Mouse (Mus musculus): ENCODE measurements at regions not wholly inside any gene's neighbourhood (a gene's known extent, or its start where the extent isn't known, plus 50 kb on each side); places are given as distances from the start of the nearest gene placed in this dataset.
A peak's percentile ranks its signal among the peaks of the same experiment; 100 is the strongest.
"Not testable (repeated sequence)": the region's sequence is repeated elsewhere in the genome, so short reads cannot be mapped to it uniquely, and the experiment has no call there.

DNA sequence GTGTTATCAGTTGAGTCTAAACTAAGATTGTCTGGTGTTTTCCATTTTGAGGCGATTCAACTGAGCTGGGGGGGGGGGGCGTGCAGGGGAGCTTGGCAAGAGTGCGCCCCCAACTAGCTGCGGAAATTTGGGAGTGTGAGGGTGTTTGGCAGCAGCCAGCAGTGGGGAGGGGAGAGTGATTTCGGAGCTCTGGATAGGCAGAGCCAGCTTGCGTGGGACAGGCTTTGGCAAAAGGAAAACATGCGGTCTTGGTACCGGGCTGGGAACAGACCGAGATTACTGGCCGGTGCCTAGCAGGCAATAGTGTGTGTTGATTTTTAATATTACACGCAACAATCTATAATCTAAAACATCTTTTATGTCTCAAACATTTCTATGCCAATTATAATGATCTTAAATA is 199.4 kb upstream of the Cdk6 start:
- not testable (repeated sequence) for DNase-seq

DNA sequence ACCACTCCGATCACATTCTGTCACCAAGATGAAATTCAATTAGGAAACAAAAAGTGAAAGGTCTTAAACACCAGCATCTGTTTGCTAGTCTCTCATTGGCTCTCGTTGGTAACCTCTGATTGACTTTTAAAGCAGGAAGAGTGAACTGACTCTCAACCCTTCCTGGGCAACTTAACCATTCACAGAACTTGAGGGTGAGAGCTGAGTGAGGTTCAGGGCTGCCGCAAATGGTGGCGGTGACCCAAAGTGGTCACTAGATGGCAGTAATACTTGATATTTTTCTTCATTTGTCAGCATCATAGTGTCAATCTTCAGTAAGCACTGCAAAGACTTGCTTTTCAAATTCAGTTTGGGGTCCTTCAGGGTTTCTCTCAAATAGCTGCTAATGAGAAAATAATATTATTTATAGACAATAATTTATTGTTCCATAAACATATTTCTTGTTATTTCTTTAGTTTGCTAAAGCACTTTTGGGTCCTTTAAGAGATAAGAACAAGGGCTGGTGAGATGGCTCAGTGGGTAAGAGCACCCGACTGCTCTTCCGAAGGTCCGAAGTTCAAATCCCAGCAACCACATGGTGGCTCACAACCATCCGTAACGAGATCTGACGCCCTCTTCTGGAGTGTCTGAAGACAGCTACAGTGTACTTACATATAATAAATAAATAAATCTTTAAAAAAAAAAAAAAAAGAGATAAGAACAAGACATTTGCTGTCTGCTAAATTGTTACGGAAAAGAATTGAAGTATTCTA is 194.6 kb upstream of the Cdk6 start:
- DNase-seq, result peak; percentile 9 to 48

DNA sequence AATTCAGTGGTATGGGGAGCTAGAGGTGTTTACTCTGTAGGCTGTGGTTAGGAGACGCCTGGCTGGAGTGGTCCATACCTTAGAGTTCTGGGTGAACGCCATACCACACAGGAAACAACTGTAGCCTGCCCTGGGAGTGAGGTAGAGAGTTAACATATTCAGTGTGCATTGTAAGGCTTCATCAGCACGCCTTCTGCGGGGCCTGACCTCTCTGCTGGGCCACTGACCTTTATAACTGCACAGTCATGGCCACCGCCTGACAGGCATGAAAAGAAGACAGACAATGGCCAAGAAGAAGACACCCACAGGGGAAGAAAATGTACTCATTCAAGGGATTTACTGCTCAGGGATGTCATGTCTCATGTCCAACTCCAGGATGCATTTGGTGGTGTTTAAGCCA is 191.4 kb upstream of the Cdk6 start:
- DNase-seq, result not testable (repeated sequence)

DNA sequence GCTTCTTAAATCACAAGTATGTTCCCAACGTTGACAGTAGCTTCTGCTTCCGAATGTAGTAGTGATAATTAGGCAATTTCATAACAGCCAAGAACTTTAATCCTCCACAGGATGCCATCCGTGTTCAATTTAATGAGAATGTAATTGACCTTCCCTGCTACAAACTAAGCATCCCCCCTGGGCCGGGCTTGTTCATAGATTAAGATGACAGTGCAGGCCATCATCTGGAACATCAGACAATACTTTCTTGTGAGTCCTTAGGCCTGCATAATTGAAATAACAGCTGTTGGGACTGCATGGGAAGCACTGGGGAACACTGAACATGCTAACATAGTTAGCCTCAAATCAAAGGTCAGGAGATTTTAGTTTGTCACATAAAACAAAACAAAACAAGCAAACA is 190.5 kb upstream of the Cdk6 start:
- peak in 1 of 2 experiments; percentile 12 for DNase-seq

DNA sequence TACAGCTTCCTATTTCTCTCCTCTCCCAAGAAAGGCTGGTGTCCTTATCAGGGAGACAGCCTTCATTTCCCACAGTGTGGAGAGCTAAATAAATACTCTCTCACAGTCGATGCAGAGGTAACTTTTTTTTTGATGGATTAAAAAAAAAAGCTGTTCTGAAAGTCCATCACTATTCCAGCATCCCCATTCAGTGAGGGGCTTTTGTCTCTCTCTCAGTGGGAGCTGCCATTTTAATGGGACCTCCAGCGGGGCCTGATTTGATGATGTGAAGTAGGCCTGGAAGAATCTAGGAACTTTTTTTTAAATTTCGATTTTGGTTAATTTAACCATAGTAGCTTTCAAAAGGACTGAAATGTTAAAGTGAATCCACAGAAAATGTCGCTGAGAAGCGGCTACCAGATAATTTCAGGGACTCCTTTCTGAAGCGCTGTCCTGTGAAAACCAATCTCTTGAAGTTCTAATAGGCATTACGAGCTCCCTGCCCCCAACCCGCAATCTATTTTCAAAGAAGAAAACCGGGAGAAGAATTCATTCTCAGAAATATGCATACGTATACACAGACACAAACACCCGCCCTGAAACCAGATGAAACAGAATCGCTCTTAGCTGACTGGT is 189.6 kb upstream of the Cdk6 start:
- not testable (repeated sequence) for DNase-seq

DNA sequence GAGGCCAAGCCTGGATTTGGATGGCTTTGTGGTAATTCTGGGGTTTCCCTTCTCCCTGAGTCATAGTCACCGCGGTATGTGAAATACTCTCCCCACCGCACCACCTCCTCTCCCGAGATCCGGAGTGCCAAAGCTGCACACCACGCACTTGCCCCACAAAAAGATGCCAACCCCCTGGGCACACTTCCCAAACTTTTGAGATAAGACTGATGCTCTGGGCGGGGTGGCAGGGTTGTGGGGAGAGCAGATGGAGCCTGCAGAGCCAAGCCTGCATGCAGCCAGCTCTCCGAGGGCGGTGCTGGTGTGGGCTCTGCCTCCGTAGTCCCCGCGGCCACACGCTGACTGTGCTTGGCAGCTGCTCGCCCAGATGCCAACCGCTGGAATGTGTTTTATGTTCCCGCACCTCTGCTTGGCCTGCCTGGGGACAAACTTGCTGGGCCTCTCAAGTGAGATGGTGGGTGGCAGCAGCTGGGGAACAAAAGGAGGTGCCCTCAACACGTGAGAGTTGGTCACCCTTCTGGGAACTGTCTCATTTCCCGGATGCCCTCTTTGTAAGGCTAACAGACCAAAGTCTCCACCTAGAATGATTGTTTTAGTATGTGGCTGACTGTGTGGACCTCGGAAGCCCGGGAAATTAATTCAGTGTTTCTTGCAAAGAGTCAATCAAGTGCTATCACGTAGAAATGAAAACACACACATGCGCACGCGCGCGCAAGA is 189.0 kb upstream of the Cdk6 start:
- peak; percentile 80 for DNase-seq

DNA sequence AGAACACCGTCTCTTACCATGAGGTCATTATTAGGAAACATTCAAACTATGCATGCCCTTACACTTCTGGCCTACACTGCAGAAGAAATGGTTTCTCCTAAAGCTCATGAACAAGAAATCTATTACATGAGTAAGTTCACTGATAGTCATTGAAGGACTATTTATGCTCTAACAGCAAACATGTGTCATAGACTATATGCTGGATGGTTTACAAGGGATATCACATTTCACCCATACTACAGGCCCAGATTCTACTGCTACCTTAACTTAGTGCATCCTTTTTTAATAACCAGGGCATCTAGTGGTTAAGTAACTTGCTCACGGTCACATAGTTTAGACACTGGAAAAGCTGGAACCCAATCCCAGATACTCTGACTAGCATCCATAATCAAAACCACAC is 175.8 kb upstream of the Cdk6 start:
- DNase-seq, result not testable (repeated sequence)

DNA sequence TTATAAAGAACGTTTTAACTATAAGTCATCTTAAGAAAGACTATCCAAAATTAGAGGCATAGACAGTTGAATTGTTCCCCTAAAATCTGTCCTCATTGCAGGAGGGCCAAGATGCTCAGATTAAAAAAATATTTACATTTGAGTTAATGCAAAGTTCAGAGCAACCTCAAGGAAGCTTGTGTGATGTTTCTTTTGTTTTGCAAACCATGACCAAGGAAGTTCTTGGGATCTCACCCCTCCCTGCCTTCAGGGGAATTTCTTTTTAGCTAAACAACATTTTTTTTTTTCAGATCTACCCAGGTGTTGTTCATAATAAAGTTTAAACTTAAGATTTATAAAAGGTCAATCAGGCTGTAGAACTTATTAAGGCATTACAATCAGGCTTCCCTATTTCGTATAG is 174.8 kb upstream of the Cdk6 start:
- DNase-seq, result not testable (repeated sequence)

DNA sequence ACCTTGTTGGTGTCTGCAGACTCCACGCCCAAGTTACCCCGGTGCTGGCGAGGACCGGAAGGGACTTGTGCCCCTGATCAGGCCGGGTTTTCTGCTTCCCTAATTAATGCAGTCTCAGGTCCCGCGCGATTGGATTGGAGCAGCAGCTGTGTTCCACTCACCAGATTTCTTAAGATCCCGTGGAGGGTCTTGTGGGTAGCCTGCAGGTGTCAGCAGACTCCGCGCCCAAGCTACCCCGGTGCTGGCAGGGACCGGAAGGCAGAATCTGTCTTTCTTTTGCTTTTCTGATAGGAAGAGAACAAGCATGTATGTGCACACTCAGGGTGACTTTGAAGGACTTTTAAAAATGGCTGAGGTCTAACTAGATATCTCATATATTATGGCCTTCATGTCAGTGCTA is 147.7 kb upstream of the Cdk6 start:
- not testable (repeated sequence) for DNase-seq

DNA sequence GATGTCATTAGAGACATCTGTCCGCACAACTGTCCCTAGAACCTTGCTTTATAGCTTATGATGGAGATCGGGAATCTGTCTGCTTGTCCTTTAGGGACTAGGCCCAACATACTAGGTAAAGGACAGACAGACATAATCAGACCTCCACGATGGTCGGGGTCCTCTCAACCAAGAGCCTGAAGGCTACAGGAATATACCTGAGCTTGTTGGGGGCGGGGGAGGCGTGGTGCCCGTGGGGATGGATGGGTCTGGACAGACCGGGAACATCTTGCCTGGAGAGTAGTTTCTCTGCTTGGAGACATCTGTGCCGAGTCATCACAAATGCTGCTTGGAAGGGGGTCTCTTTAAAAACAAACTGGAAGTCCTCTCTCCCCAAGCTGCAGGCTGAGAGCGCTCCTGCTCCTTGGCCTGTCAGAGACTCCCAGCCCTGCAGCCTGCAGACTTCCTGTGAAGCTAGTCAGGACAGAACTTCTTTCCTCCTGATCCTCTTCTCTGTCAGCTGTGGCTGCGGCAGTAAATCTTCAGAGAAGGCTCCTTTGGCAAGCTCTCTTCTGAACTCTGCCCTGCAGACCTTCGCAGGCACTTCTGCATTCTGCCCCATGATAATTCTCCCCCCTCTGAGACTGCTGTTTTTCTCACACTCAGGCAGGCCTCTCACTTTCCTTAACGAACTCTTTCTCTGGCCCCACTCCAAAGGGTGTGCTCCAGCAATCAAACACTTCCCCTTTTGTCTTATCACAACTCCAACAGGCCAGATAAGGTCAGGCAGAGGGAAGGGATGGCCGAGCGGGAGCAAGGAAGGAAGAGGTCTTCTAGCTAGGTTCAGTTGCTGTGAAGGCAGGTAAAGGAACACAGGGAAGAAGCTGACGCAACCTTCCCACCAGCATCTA is 143.1 kb upstream of the Cdk6 start:
- peak; percentile 79 to 86 for DNase-seq

DNA sequence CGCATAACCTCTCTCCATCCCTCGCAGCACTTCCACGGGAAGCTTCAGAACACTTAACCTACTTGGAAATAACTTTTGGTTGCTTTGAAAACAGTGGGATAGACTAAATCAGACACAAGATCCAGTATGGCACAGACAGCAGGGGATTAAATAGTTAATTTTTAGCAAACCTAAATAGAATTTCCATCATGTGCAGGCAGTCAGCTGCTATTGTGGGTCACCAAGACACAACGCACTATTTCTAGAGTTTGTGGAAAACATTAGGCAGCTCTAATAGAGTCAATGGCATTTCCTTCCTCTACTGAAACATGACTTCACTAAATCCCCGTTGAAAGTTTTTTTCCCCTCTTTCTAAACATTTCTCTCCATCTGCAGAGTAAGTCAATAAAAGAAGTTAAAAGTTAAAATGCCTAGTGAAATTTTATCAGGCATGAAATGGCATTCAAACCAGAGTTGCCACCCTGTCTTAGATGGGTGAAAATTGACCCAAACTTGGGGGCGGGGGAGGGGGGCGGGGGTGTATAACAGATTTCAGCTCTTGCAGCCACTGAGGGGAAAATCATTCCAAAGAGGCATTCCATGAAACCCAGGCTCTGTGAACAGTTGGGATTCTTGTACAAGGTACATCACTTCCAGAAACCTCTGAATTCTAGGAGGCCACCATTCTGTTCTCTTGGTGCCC is 142.3 kb upstream of the Cdk6 start:
- peak in 1 of 2 experiments; percentile 32 for DNase-seq

DNA sequence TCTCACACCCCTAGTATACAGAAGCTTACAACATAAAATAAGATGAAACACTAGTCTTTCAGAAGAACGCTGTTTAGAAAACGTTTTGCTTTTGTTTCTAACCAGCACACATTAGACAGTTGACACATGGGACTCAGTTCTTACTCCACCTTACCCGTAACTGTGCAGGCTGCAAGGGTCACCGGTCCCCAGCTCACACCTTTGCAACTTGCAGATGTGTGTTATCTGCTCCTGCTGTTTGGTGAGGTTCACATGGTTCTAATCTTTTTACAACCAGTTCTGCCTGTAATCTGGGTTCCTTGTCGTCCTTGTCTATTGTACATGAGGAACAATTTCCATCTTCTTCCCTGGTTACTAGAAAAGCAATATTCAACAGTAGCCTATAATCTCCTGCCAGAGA is 135.1 kb upstream of the Cdk6 start:
- not testable (repeated sequence) for DNase-seq

DNA sequence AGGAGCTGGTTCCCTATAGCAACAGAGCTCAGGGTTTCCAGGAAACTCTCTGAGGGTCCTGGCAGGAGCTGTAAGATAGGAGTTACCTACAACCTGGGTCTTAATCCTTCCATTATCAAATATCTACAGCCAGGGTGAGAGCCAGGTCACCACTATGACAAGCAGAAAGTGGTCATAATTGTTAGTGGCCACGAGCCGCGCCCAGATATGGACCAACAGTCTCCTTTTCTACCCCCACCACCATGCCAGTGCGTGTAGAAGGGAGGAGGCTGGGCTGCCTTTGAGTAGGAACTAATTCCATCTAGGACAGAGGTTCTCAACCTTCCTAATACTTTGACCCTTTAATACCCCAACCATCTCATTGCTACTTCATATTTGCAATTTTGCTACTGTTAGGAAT is 133.0 kb upstream of the Cdk6 start:
- DNase-seq, result not testable (repeated sequence)

DNA sequence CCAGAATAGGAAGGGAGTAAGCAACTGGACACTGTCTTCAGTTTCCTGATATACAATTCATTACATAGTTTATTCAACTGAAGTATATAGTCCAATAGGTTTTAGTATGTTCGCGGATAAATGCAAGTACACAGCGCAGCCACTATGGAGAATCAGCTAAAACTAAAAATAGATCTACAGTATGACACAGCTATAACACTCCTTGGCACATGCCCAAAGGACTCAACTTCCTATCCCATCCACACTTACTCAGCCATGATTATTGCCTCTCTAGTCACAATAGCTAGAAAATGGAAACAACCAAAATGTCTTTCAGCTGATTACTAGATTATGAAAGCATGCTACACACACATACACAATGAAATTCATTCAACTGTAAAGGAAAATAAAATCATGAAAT is 130.0 kb upstream of the Cdk6 start:
- DNase-seq, result no peak

DNA sequence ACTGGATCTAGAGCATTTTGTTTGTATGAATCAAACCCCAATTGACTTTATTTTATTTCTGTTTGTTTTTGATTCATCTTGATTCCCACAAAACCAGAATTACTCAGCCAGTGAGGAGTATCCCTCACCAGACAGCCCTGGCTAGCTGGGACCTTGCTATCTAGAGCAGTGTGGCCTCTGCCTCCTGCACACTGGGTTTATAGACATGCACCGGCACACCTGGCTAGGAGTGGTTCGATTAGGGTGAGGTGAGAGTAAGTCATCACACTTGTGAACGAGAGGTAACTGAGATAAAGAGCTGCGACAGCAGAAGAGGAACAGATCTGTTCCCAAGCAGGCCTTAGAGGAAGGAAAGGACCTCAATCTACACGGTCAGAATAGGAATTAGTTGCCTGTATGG is 125.2 kb upstream of the Cdk6 start:
- DNase-seq, result no peak

DNA sequence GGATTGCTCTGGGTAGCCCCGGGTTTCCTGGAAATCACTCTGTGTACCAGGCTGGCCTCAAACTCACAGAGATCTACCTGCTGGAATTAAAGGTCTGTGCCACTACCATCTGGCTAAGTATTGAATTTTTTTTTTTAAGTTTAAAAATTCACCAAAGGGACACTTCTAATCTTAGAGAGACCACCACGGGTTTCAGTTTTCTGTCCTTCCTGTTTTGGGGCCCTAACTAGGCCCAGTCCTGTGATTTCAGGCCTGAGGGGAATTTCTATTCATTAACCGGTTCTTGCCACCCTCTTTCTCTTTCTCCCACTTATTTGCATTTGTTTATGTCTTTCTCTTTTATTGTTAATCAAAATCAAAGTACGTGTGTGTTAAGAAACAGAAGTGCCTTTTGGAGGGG is 122.1 kb upstream of the Cdk6 start:
- no peak for DNase-seq

DNA sequence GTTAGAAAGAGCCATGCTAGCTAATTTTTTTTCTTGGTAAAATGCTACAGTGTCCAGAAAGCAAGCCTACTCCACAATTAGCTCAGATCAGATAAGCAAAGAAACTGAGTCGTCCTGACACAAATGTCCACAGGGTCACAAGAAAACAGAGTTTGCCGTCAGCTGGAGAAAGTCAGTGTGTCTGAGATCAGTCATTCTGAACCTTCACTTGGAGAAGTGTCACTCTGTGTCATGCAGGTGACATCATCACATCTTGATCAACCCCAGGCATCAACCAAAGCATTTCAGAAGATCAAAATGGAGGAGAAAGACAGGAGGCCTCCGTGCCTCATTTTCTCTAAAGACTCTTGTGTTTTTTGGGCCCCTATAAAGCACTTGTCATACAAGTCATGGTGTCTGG is 121.5 kb upstream of the Cdk6 start:
- no peak for DNase-seq

DNA sequence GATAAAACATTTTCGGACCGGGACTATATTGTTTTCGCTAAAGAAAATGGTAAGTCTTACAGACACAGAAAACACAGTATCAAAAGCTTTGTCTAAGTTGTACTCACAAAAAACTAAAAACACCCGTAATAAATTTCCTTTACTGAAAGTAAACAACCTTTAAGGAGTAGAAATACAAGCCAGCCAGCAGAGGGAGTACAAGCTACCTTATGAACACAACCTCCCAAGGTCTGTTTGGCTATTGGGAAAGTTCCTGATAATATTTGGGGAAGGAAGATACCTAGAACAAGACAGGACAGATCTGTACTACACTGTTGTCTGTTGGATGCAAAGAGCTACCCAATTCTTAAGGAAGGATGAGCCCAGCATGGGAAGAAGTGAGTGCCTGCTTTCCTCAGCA is 117.5 kb upstream of the Cdk6 start:
- peak; percentile 19 to 51 for DNase-seq

DNA sequence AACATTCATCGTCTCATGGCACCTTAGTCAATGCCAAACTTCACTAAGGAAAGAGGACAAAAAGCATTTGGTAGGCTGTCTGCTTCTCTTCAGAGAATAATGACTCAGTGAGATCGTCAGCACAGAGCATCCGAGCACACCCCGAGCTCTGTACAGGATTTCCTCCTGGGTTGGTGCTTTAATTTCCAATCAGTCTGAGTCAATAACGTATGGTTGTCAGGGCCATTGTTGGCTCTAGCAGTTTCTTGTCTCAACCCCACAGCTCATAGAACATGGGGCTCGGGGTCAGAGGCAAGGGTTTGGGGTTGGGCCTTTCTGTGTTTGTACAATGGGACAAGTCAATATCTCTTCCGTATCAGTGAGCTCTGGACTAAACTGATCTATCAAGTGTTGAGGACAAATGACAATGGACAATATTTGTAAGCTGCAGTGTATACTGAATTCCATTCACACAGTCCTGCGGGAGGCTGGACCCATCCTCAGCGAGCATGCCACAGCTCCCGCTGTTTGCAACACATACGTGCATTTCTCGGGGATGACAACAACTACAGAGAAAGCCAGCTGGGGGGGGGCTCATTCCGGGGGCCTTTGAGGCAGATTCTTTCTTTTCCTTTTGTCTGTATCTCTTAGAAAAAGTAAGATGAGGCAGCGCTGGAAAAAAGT is 116.8 kb upstream of the Cdk6 start:
- DNase-seq, result not testable (repeated sequence)

DNA sequence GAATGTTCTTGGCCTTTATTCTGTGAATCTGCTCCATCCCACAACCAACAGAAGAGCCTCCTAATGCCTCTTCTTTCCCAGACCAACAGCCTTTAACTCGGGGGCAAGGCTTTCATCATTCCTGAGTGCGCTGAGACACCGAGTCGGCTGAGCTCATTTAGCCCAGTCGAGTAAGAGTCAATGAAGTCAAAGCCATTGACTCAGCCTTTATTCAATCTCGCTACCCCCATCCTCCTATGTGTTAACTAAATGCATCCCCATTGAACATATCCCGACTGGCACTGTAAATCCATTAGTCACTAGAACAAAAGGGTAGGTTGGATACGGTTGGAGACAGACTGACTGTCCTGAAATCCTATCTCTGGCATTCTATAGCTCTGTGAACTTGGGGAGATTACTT is 115.9 kb upstream of the Cdk6 start:
- not testable (repeated sequence) for DNase-seq

DNA sequence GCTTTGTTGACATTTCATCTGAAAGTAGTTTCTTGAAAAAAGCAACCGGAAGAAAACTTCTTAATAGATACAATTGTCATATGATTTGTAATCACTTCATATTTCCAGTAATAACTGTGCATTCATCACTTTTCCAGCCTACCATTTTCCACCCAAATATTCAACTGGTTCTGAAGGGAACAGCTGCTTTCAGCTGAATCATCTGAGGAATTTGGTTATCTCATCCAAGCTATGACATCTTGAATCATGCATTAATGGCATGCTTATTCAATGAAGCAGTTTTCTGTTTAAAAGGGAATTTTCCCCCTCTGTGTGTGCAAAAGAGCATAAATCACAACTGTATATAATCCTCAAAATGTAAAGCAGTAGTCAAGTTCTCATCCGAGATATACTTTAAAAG is 97.2 kb upstream of the Cdk6 start:
- DNase-seq, result peak in 1 of 2 experiments; percentile 4

Measured in heart, adult 18-20 months (tissue).